Mouse (Mus musculus) embryonic fibroblast, embryonic 13.5 days (primary cell): ENCODE measurements at regions not wholly inside any gene's neighbourhood (a gene's known extent, or its start where the extent isn't known, plus 50 kb on each side); places are given as distances from the start of the nearest gene placed in this dataset.

ENCODE experiments used
- CTCF ChIP-seq: IDR thresholded peaks from 2 replicates; pipeline ENCODE4 v1.5.1; 2011; ENCODE audit warnings: mild to moderate bottlenecking, control low read depth, low read length, moderate library complexity, borderline replicate concordance; ENCODE audit not compliant: insufficient read depth
- POLR2A ChIP-seq: IDR thresholded peaks from 2 replicates; pipeline ENCODE4 v1.6.1; 2011; ENCODE audit warnings: low read depth, mild to moderate bottlenecking, control low read depth, low read length, moderate library complexity

GRCm38 (mm10) chr7:64049183-64049965 lies 104.3 kb upstream of the Trpm1 start:
- TF ChIP-seq CTCF (no peak), POLR2A (no peak)
